ENCODE assay signal across 22 mouse cellular contexts in genomic region chr19:44263581-44263980, GRCm38 (mm10).
"Had no signal": no experiment of that assay in that cellular context is flagged by ENCODE, and none has a peak within 500 bp of the region (broad histone marks: within the 10 kb centered on the region; RNA-seq: fewer than 3 reads in every experiment).

No protein-coding gene starts in this region.

- DNase-seq: liver, postnatal 0 days; lung, adult 2 months; lung, postnatal 14 days; lung, postnatal 36 days; midbrain, embryonic 14.5 days; retina, postnatal 1 day; right cerebral cortex, adult 18-20 months; right cerebral cortex, postnatal 25 days; right cerebral cortex, postnatal 4 days; spleen, adult 18-20 months; thymus, adult 2 months; thymus, postnatal 25 days; thymus, postnatal 4 days had no signal

- H3K9ac ChIP-seq: liver, embryonic 15.5 days; liver, postnatal 0 days; lung, embryonic 15.5 days; midbrain, embryonic 12.5 days; neural tube, embryonic 13.5 days; neural tube, embryonic 15.5 days; stomach, embryonic 15.5 days had no signal

- H3K4me3 ChIP-seq: liver, embryonic 15.5 days; lung, embryonic 15.5 days; midbrain, embryonic 10.5 days; midbrain, embryonic 12.5 days; myocyte; neural tube, embryonic 13.5 days; neural tube, embryonic 15.5 days; stomach, embryonic 15.5 days had no signal

- H3K36me3 ChIP-seq: liver, embryonic 15.5 days; lung, embryonic 15.5 days; midbrain, embryonic 10.5 days; midbrain, embryonic 12.5 days; neural tube, embryonic 13.5 days; neural tube, embryonic 15.5 days; stomach, embryonic 15.5 days had no signal

- H3K4me2 ChIP-seq: liver, embryonic 15.5 days; lung, embryonic 15.5 days; midbrain, embryonic 12.5 days; neural tube, embryonic 13.5 days; neural tube, embryonic 15.5 days; stomach, embryonic 15.5 days had no signal

- H3K27ac ChIP-seq: lung, embryonic 15.5 days; midbrain, embryonic 10.5 days; midbrain, embryonic 12.5 days; neural tube, embryonic 13.5 days; neural tube, embryonic 15.5 days; stomach, embryonic 15.5 days; stomach, postnatal 0 days had no signal

- H3K27me3 ChIP-seq: lung, embryonic 15.5 days; neural tube, embryonic 13.5 days; neural tube, embryonic 15.5 days; stomach, embryonic 15.5 days had no signal

- H3K9me3 ChIP-seq: liver, embryonic 15.5 days; lung, embryonic 15.5 days; midbrain, embryonic 10.5 days; midbrain, embryonic 12.5 days; neural tube, embryonic 13.5 days; neural tube, embryonic 15.5 days; stomach, embryonic 15.5 days had no signal
